Mouse (Mus musculus) E14TG2a.4 (cell line): ENCODE results near the gene Serpina3n.

Experiments
- H3K27me3 ChIP-seq: 2 replicates; pipeline ENCODE4 v1.6.1; 2014; ENCODE audit warnings: low read length, control low read depth; ENCODE audit not compliant: insufficient read depth
- H3K36me3 ChIP-seq: 2 replicates; pipeline ENCODE4 v1.6.1; 2014; ENCODE audit warnings: low read length, control low read depth; ENCODE audit not compliant: insufficient read depth
- H3K4me1 ChIP-seq: replicated peaks from 2 replicates; pipeline ENCODE4 v1.6.1; 2014; ENCODE audit warnings: low read depth, low read length, control low read depth
- H3K4me3 ChIP-seq: replicated peaks from 2 replicates; pipeline ENCODE4 v1.5.1; 2014; ENCODE audit warnings: mild to moderate bottlenecking, low read length
- H3K9me3 ChIP-seq: 2 replicates; pipeline ENCODE4 v1.6.1; 2014; ENCODE audit warnings: low read length, control low read depth
- CTCF ChIP-seq: conservative IDR thresholded peaks from 2 replicates; pipeline ENCODE4 v1.5.1; 2014; ENCODE audit warnings: low read length
- NANOG ChIP-seq: IDR thresholded peaks from 2 replicates; pipeline ENCODE4 v1.6.1; 2014; ENCODE audit warnings: borderline replicate concordance, low read length, mixed read lengths
- POU5F1 ChIP-seq: IDR thresholded peaks from 2 replicates; pipeline ENCODE4 v1.6.1; 2014; ENCODE audit warnings: low read length, borderline replicate concordance

The Serpina3n gene

DNA sequence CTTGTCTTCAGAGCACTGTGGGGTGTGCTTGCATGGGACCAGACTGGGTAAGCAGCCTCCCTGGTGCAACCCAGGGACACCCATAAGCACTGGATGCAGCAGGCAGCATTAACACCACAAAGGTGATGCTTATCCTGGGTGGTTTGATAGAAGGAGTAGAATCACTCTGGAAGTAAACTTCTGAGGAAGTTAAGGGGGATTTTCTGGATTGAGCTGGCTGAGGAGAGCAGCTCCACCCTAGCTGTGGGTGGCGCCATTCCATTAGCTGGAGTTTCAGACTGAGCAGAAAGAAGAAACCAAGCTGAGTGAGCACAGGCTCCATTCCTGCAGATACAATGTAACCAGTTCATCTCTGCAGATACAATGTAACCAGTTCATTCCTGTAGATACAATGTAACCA is 46.5 kb downstream of the Serpina3n start:
- H3K9me3 ChIP-seq = peaks cover 11% of the 10 kb centered on the region

DNA sequence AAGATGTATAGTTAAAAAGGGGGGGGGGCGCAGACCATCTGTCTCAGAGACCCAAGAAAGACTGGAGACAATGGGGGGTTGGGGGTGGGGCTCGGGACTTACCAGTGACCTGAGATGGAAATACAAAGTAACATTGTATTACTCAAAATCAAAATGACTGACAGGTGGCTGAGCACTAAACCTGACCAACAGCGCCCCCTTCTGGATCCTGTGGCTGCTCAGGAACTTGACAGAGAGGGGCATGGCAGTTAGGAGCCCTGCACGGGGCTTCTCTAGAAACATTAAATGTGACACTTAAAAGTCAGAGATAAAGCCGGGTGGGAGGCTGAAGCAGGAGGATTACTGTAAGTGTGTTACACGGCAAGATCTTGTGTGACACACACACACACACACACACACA is 52.8 kb downstream of the Serpina3n start:
- Histone ChIP-seq H3K27me3 (peaks cover 10% of the 10 kb centered on the region; the same call in 1 of the 2 replicates), H3K9me3 (no peaks in the 10 kb centered on the region), H3K36me3 (no peaks in the 10 kb centered on the region), H3K4me3 (no peak overlapping the region), H3K4me1 (peaks cover 30% of the 10 kb centered on the region)
- no peak for TF ChIP-seq POU5F1
- no peak for TF ChIP-seq NANOG
- TF ChIP-seq CTCF = peak; percentile 52

More for the DNA sequence above, 46.5 kb downstream of the Serpina3n start:
- Histone ChIP-seq H3K36me3 (no peaks in the 10 kb centered on the region), H3K27me3 (no peaks in the 10 kb centered on the region), H3K4me1 (peaks cover 61% of the 10 kb centered on the region), H3K4me3 (peak overlapping the region; percentile 23; the same call in 1 of the 2 replicates)
- TF ChIP-seq CTCF (peak; percentile 8; the same call in 1 of the 2 replicates), NANOG (no peak), POU5F1 (no peak)

DNA sequence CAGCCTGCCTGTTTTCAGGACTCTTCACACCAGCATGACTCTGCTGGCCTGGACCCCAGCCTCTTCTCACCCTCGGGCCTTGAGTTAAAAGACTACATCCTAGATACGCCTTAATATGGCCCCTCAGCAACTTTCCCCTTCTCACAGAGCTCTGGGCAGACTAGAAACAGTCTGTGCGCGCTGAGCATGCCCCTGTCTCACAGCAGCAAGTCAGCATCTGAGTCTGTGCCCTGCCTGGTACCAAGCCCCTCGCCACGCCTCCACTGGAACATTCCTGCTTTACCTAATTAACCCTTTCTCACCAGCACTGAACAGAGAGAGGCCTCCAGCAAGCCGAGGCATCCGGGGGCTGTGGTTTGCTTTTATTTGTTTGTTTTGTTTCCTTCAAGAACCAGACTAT is 54.8 kb downstream of the Serpina3n start:
- Histone ChIP-seq H3K4me1 (peaks cover 23% of the 10 kb centered on the region), H3K9me3 (no peaks in the 10 kb centered on the region), H3K27me3 (peaks cover 17% of the 10 kb centered on the region; the same call in 1 of the 2 replicates), H3K4me3 (no peak overlapping the region), H3K36me3 (no peaks in the 10 kb centered on the region)
- TF ChIP-seq CTCF (no peak), POU5F1 (no peak), NANOG (no peak)
